Mouse (Mus musculus) CD4-positive, CD25-positive, alpha-beta regulatory T cell, adult 4 months (primary cell): Measurements from ENCODE around the gene BC004004. TPM values are rescaled to one million over a fixed set of nuclear protein-coding genes. Genes with fewer than 3 reads are reported as not detected.
"Not testable (repeated sequence)": the region's sequence is repeated elsewhere in the genome, so short reads cannot be mapped to it uniquely, and the experiment has no call there.

Experiments
- ATAC-seq: one replicate; pipeline ENCODE4 v1.8.0; 2017
- polyA plus RNA-seq, 2 experiments: library from polyadenylated mRNA; unstranded; fragments of 100-300 nt; shearing (Covaris generic); gene quantifications; one replicate each; pipeline ENCODE4 v1.2.1; 2017

The BC004004 gene
- polyA plus RNA-seq = 100 to 1,000 TPM in 1 of 2 experiments, 10 to 100 TPM in 1; 98.0 to 123 TPM

DNA sequence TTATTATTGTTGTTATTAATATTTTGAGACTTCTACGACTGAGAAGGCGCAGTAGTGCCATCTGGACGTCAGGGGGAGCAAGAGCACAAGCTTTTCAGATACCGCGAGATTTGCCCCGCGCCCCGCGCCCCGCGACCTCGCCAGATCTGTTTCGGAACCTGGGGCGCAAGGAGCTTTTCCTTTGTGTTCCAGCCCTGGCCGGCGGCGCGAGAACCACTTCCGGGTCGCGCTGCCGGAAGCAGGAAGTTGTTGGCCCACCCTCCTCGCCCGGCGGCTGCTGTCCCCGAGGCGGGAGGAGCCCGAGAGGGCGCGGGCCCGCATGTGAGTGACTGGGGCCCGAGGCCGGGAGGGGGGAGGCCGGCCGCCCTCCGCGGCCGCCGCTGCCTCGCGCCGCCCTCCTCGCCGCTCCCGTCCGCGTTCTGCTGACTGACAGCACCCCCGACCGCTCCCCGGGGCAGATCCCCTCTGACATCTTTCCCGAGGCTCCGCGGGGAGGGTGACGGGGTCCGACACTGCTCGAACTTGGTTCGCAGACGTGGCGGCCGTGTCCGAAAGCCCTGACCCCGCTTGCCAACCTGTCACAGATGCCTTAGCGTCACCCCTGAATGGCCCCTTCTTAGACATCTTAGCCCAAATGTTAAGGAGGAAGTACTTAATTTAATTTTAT, at the start of gene BC004004:
BC004004 (plus strand) TSS at position 107 of the 667 bp plus-strand sequence.
- peak; percentile 79 for ATAC-seq

DNA sequence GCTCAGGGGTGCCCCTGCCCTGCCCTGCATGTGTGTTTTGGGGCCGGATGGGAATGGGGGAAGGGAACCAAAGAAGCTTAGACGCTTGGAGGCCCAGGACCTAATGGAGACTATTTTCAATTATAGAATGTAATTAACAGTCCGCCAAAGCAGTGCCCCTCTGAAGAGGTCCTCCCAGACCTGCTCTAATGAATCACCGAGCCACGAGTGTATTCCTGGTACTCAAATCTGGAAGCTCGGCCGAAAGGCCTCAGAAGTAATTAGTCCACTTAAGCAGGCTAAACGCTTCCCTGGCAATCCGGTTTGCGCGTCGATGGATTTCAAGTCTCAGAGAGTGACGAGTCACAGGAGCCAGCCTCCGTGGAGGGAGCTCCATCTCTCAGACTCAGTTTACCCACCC, 48.0 kb upstream of the BC004004 start:
- no peak for ATAC-seq

DNA sequence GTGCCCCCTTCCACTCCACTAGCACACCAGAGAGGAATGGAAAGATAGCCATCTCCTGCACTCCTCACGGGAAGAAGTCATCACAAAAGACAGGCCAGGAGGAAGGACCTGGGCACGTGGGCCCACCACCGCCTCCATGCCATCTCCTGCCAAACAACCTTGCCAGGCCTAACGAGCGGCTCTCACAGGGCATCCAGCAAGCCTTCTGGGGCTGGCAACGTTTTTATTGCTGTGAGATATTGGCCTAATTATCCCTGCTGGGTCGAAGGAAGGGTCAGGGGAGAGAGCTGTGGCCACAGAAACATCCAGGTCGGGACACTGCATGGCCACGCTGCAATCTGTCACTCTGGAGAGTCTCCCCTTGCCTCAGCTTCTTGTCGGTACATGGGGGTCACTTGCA, 37.5 kb upstream of the BC004004 start:
- ATAC-seq = no peak

DNA sequence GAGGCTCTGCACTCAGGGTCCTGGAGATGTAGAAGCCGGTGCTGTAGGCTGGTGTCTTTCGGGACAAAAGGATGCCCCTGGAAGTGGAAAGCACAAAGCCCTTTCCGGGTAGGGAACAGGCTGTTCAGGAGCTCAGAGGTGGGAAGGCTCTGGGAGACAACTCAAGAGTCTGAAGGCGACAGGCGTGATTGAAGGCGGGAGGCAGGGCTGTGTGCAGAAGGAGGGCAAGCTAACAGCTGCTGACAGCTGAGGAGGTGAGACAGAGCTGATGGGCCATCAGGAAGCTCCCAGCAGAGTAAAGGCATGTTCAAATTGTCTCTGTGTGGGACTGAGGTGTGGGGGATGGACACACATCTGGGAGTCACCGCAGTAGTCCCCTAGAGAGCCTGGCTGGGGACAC, 32.5 kb upstream of the BC004004 start:
- ATAC-seq = no peak

DNA sequence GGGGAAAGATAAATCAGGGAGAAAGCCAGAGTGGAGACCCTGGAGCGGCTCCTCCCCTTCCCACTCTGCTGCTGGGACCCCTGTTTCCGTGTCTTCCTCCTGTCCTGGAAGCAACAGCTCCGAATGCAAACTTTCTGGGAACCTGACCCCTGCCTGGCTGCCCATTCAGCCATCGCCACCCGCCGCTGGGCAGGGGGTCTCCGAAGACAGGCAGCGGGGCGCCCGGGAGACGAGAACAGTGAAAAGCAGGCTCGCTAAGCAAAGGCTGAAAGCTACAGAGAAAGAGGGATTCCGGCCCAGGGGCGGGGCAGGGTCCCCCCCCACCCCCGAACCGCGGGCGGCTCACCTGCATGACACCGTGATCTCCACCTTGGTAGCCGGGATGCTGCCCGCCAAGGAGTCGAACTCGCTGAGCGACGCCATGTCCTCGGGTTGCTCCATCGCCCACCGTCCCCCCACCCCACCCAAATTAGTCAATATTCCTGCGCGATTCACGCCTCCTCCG, 31.3 kb upstream of the BC004004 start:
- no peak for ATAC-seq

DNA sequence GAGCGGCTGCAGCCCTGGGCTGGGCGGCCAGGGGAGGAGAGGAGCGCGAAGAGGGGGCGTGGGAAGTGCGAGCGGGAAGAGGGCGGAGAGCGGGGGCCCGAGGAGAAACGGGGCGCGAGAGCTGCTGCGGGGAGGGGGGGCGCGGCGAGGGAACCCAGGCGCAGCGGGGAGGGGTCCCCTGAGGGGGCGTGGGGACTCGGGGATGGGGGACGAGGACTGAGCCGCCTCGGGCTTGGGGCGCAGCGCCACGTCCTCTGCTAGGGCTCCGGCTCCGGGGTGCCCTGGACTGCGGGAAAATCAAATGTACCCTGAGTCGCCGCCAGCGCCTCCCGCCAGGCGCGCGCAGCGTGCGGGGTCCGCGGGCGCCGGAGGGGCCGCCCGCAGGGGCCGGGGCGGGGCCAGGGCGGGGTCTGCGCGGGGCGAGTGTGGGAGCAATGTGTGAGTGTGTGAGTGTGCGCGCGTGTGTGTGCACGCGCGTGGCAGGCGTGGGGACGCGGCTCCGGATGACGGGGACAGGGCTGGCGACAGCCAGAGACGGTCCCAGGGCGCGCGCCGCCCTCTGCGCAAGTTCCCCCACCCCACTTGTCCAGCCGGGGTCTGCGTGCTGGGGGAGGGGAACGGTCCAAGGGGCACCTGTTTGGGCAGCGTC, 30.7 kb upstream of the BC004004 start, which contains the start of gene Cpne5:
Cpne5 (minus strand) TSS at position 396 of the 649 bp plus-strand sequence.
- ATAC-seq = no peak

DNA sequence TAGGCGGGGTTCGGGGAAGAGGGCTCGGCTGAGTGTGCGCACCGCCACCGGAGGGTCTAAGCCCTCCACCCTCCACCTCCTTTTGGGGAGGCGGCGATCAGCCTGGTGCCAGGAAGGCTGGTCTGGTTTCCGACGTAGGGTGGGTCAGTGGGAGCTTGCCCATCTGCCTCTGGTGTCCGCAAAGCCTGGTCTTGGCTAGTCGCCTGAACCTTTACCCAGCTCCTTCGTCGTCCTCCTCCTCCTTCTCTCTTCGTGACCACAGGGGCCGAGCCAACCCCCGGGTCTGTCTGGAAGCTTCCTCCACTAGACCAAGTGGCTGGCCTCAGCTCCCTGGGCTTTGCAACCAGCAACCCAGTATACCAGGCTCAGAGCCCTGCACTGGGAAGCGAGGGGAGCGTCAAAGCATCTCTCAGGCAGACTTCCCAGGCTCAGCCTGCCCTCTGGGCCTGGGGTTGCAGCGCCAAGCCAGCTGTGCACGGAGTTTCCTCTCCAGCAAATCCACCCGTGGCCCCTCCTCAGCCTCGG, 30.1 kb upstream of the BC004004 start:
- ATAC-seq = no peak

DNA sequence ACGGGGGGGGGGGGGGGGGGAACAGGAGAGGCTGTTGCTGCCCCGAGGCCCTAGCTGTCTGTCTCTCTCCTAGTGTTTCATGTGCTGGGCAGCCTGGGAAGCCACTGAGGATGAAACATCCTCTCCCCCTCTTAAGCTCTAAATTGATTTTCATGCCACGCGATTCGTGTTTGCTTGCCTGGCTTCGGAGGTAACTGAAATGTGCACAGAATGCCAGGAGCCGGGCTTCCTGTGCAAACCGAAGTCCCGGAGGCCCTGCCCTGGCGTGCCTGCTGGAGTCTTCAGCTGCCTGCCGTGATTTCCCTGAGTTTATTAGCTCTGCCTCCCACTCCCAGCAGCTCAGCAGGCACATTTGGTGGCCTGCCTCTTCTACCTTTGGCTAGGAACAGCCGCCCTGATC, 23.7 kb upstream of the BC004004 start:
- no peak for ATAC-seq

DNA sequence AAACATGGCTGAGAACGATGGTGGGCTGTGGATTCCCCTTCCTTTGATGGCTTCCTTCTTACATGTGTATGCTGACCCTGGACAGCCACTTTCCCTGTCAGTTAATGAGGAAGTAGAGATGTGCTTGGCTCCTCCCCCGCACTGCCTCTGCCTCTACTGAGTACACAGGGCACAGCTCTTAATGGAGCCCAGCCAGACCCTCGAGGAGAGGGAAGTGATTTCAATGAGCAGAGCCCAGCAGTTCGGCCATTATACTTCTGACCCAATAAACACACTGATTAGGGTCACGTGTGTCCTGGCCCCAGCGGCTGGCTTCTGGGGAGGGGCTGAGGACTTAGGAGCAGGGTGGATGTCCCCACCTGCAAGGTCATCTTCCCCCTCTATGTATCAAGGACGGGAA, 22.9 kb upstream of the BC004004 start:
- ATAC-seq = no peak

DNA sequence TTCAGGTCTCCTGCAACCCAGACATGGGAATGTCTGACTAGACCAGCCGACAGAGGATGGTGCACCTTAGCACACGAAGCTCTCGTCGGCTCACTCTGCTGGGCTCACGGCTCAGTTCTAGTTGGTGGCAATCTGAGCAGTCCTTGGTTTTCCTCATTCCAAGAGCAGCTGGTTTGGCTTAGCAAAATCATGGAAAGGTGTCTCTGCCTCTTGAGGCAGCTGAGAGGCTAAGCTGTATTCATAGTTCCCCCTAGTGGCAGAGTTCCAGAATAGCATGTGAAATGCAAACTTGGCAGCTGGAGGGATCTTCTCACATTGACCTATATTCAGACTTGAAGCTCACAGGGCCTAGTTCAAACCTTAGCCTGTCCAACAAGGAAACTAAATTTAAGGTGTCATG, 22.0 kb upstream of the BC004004 start:
- ATAC-seq = peak; percentile 56

DNA sequence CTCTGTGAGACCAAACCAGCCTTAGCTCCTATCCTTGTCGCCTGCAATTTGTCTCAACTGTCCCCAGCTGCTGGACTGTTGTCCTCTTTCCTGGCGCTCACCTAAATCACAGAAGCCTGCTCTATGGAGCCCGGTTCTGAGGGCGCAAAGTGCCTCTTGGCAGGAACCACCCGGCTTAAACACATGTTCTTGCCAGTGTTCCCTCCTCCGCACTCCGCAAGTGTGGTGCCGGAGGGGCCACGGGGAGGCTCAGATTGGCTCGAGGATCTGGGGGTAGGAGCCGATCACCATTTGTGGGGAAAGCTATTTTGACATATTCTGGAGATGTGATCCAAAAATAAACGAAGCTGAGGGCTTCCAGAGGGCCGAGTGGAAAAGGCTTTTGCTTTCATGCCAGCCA, 20.7 kb upstream of the BC004004 start:
- ATAC-seq = no peak

DNA sequence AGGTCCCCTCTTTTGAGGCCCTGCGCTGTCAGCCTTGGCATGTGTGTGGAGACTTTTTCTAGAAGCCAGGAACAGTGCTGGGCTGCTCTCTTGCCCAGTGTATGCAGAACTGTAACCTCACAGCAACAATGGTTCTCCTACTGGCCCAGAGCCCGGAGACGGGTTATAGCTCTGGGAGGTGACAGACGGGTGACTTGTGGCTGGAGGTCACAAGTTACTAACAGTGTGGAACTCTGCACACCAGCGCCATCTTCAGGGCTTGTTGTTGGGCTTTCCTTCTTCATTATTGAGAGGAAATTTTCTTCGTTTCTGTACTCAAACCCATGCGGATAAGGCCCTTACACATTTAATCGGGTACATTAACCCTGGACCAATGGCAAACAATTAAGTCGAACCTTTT, 19.1 kb upstream of the BC004004 start:
- no peak for ATAC-seq

DNA sequence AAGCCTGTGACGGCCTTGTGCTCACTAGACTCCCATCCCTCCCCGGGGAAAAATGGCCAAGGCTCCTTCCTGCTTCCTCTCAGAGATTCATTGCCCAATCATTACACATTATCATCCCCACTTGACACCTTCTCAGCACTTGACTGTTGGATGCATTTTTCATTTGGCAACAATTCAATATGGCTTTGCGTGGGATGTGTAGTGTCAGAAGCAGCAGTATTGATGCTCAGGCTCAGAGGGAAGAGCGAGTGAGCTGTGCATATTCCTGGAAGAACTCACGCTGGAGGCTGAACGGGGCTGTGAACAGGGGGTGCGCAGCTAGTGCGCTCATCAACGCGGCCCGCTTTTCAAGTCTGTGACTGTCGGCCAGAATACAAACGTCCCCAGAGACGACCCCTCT, 17.6 kb upstream of the BC004004 start:
- not testable (repeated sequence) for ATAC-seq

DNA sequence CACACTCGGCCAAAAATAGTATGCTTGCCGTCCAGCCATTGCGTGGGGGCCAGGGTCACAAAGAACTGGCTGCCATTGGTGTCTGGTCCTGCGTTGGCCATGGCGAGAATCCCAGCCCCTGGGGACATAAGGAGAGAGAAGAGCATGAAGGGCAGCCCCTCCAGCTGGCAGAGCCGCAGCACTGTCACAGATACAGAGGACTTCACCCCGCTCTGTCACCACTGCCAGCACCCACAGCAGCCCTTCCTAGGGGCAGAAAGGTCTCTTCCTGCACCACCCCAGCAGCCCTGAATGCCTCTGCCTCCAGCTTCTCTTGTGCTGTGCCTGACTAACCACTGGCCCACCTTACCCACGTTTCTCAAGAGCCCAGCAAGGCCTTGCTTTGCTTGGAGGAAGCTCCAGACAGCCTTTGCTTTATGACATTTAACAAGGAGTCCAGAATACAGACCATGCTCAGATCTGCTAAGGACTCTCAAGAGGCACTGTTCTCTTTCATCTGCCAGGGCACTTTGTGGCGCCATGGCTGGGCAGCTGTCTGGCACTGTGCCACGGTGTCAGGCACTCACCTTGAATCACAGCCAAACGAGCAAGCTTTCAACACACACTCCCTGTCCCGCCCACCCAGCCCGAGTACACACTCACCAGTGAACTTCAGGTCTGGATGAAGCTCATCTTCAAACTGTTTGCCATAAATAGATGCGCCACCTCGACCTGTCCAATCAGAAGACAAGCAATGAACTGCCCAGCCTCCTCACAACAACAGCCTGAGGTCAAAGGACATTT, 16.8 kb upstream of the BC004004 start:
- ATAC-seq = no peak

DNA sequence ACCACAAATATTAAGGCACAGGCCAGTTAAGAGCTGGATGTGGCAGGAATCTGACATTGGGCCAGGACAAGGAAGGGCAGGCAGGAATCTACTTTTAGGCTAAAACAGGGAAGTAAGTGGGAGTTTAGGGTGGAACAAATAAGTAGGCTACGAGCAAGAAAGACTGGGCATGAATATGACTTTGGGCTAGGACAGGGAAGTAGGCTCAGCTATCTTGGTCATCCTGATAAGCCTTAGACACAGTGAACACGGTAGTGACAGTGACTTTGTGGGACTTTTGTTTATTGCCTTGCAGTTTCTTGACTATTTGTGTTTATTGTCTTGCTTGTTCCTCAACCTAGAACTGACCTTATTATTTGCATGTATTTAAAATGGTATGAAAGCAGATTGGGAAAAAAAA, 15.4 kb upstream of the BC004004 start:
- no peak for ATAC-seq

DNA sequence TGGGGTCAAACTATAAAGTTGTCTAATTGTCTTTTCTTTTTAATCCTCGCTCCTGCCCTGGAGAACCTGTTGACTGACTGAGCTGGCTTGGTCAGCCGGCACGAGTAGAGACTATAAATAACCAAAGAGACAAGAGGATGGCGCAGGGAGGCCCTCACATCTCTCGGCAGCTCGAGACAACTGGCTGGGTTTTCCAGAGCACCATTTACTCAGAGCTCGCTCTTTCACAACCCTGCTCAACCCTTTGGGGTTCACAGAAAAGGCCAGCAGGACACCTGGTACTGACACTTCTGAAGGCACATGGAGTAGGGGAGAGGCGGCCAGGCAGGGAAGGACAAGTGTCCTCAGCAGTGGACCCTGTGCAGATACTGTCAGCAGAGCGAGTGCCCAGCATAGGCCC, 14.9 kb upstream of the BC004004 start:
- ATAC-seq = no peak

DNA sequence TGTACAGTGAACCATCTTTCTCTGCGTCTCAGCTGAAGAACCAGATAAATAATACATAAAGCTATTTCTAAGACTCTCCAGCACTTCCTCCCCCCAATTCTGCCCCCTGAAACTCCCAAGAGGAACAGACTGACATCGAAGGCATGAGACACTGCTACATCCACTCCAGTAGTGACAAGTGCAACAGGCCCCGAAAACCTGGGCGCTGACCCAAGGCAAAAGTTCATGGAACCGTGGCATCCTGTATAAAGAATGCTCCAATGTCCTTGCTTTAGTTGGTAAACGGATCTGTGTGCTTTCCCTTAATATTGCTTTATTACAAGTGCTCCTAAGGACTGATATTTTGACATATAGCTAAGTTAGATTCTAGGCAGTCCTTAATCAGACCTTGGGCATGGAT, 13.8 kb upstream of the BC004004 start:
- not testable (repeated sequence) for ATAC-seq

DNA sequence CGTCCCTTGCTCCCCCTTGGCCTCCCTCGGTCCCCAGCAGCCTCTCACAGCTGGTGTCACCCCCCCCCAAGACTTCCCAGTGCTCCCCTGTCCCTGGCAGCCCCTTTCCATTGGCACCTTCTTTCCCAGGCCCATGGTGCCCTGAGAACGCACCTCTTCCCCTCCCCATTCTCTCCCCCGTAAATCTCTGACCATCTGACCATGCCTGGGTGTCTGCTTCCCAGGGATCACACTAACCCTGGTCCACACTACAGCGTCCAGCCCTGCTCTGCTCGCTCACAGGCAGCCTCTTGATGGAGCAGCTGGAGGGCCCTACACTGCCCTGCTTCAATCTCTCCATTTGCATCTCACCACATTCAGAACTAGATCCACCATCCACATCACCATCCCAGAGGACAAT, 12.1 kb upstream of the BC004004 start:
- no peak for ATAC-seq

DNA sequence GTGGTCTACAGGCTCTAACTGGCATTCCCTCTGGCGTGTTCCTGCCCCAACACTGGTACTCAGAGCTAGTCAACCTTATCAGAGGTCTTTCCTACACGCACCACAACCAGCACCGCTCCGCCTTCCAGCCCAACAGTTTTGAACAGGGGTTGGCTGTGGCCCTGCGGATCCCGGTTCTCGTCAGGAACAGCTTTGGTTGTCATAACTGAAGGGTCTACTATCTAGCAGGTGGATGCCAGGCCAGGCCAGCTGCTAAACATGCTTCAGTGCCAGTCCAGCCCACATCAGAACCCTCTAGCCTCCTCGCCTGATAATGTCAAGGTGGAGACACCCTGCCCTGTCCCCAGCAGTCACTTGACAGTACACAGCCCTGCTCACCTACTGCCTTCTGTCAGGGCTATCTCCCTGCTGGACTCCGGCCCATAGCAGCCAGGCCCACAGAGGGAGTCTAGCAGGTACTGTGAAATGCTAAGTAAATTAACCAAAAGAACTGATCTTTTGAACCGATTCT, 11.5 kb upstream of the BC004004 start:
- no peak for ATAC-seq

DNA sequence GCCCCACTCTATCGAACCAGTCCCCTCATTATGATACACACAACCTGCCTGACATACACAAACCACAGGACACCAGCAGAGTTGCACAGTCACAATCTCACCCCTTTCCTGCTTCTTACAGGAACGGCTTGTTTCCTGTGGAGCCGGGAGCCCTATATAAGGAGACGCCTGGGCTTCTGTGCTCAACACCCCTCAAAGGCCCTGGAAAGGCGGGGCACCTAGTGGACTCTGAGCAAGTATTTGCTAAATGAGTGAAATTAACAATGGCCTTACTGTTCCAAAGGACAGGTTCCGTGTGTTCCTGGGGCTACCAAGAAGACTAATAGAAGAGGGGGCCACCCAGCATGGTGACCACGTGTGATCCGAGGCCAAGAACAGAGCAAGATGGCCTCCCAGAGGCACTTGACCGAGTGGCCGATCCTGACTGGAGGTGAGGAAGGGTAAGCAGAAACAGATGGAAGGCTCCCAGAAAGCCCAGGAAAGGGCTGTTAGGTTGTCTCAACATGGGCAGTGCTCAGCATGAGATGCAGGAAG, 10.5 kb upstream of the BC004004 start:
- ATAC-seq = no peak

DNA sequence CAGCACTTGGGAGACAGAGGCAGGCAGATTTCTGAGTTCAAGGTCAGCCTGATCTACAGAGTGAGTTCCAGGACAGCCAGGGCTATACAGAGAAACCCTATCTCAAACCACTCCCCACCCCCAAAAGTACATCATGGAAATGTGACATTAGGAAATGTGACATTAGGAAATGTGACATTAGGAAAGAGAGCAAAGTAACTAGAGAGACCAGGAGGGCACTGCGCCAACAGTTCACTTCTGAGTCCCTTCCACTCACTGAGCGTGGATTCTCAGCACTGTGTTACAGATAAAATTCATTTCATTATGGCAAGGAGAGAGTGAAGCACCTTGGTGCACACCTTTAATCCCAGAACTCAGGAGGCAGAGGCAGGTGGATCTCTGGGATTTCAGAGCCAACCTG, 9.7 kb upstream of the BC004004 start:
- ATAC-seq = no peak

DNA sequence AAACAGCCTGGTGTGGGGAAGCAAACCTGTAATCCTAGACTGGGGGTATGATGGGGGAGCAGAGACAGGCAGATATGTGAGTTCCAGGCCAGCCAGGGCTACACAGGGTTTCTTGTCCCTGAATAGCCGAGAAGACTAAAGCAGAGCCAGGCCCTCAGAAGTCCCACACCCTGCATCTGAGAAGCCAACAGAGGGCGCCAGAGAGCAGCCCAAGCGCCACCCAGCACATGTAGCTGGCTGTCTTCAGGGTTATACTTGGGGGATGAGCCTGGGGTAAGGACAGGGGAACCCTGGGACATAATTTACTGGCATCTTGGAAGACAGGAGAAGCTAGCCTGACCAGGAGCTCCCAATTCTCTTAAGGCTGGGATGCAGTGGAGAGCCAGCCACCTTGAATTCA, 9.1 kb upstream of the BC004004 start:
- peak; percentile 62 for ATAC-seq

DNA sequence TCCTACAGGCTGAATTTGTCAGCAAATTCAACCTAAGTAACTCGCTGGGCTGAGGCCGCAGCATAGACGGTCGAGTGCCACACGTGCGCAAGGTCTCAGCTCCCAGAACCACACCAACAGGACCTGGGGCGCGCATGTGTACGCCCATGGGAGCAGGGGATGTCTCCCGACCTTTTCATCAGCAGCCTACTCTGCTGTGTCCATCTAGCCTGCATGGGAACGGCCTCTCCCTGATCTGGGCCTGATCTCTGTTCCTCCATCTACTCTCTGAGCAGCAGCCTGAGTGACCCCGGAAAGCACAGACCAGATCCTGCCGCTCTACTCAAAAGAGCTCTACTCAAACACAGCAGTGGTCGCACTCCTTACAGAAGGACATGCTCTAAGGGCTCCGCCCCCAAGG, 8.1 kb upstream of the BC004004 start:
- no peak for ATAC-seq
